Mouse (Mus musculus): ENCODE results near the gene Spesp1. TPM values are rescaled to one million over a fixed set of nuclear protein-coding genes. Genes with fewer than 3 reads are reported as not detected.

Spesp1 gene
- polyA plus RNA-seq, 1 experiment from 2014 or later, result not detected

DNA sequence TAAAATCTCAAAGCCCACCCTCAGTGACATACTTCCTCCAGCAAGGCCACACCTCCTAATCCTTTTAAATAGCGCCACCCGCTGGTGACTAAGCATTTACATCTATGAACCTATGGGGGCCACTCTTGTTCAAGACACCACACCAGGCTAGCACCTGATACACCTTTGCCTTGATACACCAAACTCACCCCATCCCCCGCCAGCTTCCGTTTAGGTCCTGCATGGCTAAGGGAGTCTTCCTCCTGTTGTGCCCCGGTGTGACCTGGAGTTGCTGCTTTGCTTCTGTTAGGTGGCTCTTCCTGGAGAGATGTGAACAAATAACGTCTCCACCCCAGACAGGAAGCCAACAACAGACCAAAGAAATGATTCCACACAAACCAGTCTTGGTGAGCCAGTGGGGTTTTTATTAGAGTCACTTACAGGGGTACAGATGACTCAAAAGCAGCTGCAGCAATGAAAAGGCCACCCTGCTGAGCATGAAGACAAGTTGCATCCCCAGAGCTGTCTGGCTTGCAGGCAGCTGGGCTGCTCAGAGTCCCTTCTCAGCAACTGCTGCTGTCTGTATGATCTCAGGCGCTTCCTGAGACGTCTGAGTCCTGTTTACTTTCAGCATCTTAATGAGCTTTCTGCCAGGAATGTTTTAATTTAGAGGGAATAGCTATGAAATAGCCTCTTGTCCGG is 26.0 kb downstream of the Spesp1 start:
- Histone ChIP-seq H3K4me1 (ENCODE audit: control insufficient read depth, insufficient read depth, low read length) (peaks cover 8% of the 10 kb centered on the region), H3K27me3 (ENCODE audit: control insufficient read depth, insufficient read depth, low read length) (no peaks in the 10 kb centered on the region), H3K9me3 (replicated peaks; ENCODE audit: control insufficient read depth, low read length) (peaks cover 3% of the 10 kb centered on the region; the same call in 1 of the 2 replicates), H3K4me3 (replicated peaks; ENCODE audit: low read length) (no peak overlapping the region), H3K36me3 (ENCODE audit: control insufficient read depth, insufficient read depth, low read length) (no peaks in the 10 kb centered on the region), H3K9ac (ENCODE audit: low read length) (no peak overlapping the region), H3K27ac (ENCODE audit: low read length) (peak overlapping the region; percentile 64; the same call in 1 of the 2 replicates), H3K4me2 (ENCODE audit: low read depth, low read length) (no peak overlapping the region)
- no peak for ATAC-seq (ENCODE audit: insufficient read depth, low FRiP score)
- 56% methylated on average over 9 of the region's 9 CpGs for WGBS

GRCm38 (mm10) chr9:62253736-62254443 is 28.1 kb downstream of the Spesp1 start:
- H3K27ac ChIP-seq (ENCODE audit: low read length), result no peak overlapping the region
- no peak overlapping the region for H3K9ac ChIP-seq (ENCODE audit: low read length)
- WGBS, result 14% methylated on average over 3 of the region's 3 CpGs
- no peak overlapping the region for H3K4me2 ChIP-seq (ENCODE audit: low read depth, low read length)
- peaks cover 8% of the 10 kb centered on the region for H3K4me1 ChIP-seq (ENCODE audit: control insufficient read depth, insufficient read depth, low read length)
- no peak for ATAC-seq (ENCODE audit: insufficient read depth, low FRiP score)
- H3K27me3 ChIP-seq (ENCODE audit: control insufficient read depth, insufficient read depth, low read length), result no peaks in the 10 kb centered on the region
- H3K9me3 ChIP-seq (replicated peaks; ENCODE audit: control insufficient read depth, low read length), result peaks cover under 1% of the 10 kb centered on the region; the same call in 1 of the 2 replicates
- H3K4me3 ChIP-seq (replicated peaks; ENCODE audit: low read length), result no peak overlapping the region
- H3K36me3 ChIP-seq (ENCODE audit: control insufficient read depth, insufficient read depth, low read length), result no peaks in the 10 kb centered on the region

- Histone ChIP-seq H3K36me3 (ENCODE audit: control insufficient read depth, insufficient read depth, low read length) (no peaks in the 10 kb centered on the region), H3K9me3 (replicated peaks; ENCODE audit: control insufficient read depth, low read length) (no peaks in the 10 kb centered on the region), H3K27ac (ENCODE audit: low read length) (no peak overlapping the region), H3K4me2 (ENCODE audit: low read depth, low read length) (no peak overlapping the region), H3K4me3 (replicated peaks; ENCODE audit: low read length) (no peak overlapping the region), H3K27me3 (ENCODE audit: control insufficient read depth, insufficient read depth, low read length) (no peaks in the 10 kb centered on the region), H3K4me1 (ENCODE audit: control insufficient read depth, insufficient read depth, low read length) (0 out of 2 replicates have a peak, but pooled peaks cover 7% of the 10 kb centered on the region), H3K9ac (ENCODE audit: low read length) (no peak overlapping the region)
- ATAC-seq (ENCODE audit: insufficient read depth, low FRiP score), result no peak
- 86% methylated on average over 4 of the region's 4 CpGs for WGBS
These were observed 31.7 kb downstream of the Spesp1 start for GRCm38 (mm10) chr9:62250296-62250695.

DNA sequence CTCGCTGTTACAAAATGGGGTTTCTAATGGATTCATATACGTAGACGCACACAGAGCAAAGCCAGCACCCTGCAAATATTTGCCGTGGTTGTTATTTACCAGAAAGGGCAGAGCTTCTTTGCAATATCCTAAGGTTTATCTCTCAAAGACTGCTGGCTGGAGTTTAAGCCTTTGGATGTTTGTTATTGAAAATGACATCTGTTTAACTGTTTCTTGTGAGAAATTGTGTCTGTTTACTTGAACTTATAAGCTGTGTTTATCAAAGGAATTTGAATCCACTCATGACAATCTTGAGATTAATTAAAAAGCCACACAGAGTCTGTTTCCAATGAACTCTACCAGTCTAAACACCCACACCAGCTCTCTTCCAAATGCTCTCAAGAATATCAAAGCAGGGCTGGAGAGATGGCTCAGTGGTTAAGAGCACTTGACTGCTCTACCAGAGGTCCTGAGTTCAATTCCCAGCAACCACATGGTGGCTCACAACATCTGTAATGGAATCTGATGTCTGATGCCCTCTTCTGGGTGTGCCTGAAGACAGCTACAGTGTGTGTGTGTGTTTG is 35.5 kb downstream of the Spesp1 start:
- H3K27me3 ChIP-seq (ENCODE audit: control insufficient read depth, insufficient read depth, low read length), result no peaks in the 10 kb centered on the region
- no peaks in the 10 kb centered on the region for H3K9me3 ChIP-seq (replicated peaks; ENCODE audit: control insufficient read depth, low read length)
- peak overlapping the region; percentile 42 for H3K4me2 ChIP-seq (ENCODE audit: low read depth, low read length)
- no peak overlapping the region for H3K9ac ChIP-seq (ENCODE audit: low read length)
- H3K36me3 ChIP-seq (ENCODE audit: control insufficient read depth, insufficient read depth, low read length), result no peaks in the 10 kb centered on the region
- H3K4me3 ChIP-seq (replicated peaks; ENCODE audit: low read length), result no peak overlapping the region
- WGBS, result 23% methylated on average over 4 of the region's 4 CpGs
- 0 out of 2 replicates have a peak, but pooled peaks have one; percentile 23 for ATAC-seq (ENCODE audit: insufficient read depth, low FRiP score)
- 0 out of 2 replicates have a peak, but pooled peaks cover 9% of the 10 kb centered on the region for H3K4me1 ChIP-seq (ENCODE audit: control insufficient read depth, insufficient read depth, low read length)
- H3K27ac ChIP-seq (ENCODE audit: low read length), result peak overlapping the region; percentile 60

DNA sequence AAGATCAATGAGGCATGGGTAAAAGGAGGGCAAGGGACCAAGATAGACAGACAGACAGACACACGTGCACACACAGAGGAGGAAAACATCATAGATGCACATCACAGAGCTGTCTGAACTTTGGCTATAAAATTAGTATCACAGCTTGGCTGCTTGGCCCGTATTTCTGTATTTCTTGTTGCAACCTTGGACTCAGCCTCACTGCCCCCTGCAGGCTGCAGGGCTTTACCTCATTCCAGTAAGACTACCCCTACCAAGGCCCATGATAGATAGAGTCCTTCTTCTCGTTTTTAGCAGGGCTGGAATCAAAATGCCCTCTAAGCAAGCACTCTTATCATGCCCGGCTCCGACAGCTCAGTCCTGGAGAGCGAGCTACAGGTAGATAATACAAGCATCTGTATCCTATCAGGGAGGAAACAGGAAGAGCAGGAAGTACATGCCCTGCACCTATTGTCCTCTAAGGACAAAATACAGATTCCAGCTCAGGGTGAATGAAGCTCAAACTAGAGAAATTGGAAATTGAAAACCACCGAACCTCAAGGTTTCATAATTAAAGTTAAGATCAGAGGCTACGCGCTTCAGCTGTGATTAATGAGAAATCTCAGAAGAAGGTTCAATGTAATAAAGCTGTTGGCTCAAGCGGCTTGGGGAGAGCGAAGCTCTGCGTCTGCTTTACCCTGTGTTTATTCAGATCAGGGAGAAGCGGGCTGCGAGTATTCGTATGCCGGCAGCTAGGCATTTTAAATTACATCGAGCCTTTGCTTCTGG is 36.2 kb downstream of the Spesp1 start:
- Histone ChIP-seq H3K4me2 (ENCODE audit: low read depth, low read length) (peak overlapping the region; percentile 42), H3K4me1 (ENCODE audit: control insufficient read depth, insufficient read depth, low read length) (0 out of 2 replicates have a peak, but pooled peaks cover 9% of the 10 kb centered on the region), H3K9ac (ENCODE audit: low read length) (no peak overlapping the region), H3K4me3 (replicated peaks; ENCODE audit: low read length) (no peak overlapping the region), H3K27me3 (ENCODE audit: control insufficient read depth, insufficient read depth, low read length) (no peaks in the 10 kb centered on the region), H3K36me3 (ENCODE audit: control insufficient read depth, insufficient read depth, low read length) (no peaks in the 10 kb centered on the region), H3K27ac (ENCODE audit: low read length) (peak overlapping the region; percentile 60), H3K9me3 (replicated peaks; ENCODE audit: control insufficient read depth, low read length) (no peaks in the 10 kb centered on the region)
- 0 out of 2 replicates have a peak, but pooled peaks have one; percentile 3 for ATAC-seq (ENCODE audit: insufficient read depth, low FRiP score)
- WGBS, result 23% methylated on average over 17 of the region's 17 CpGs

GRCm38 (mm10) chr9:62244612-62245010 is 37.4 kb downstream of the Spesp1 start:
- ATAC-seq (ENCODE audit: insufficient read depth, low FRiP score), result peak; percentile 22; the same call in 1 of the 2 replicates
- Histone ChIP-seq H3K4me1 (ENCODE audit: control insufficient read depth, insufficient read depth, low read length) (0 out of 2 replicates have a peak, but pooled peaks cover 9% of the 10 kb centered on the region), H3K27me3 (ENCODE audit: control insufficient read depth, insufficient read depth, low read length) (no peaks in the 10 kb centered on the region), H3K27ac (ENCODE audit: low read length) (no peak overlapping the region), H3K4me3 (replicated peaks; ENCODE audit: low read length) (no peak overlapping the region), H3K9ac (ENCODE audit: low read length) (no peak overlapping the region), H3K9me3 (replicated peaks; ENCODE audit: control insufficient read depth, low read length) (no peaks in the 10 kb centered on the region), H3K36me3 (ENCODE audit: control insufficient read depth, insufficient read depth, low read length) (no peaks in the 10 kb centered on the region), H3K4me2 (ENCODE audit: low read depth, low read length) (no peak overlapping the region)
- 35% methylated on average over 3 of the region's 3 CpGs for WGBS

DNA sequence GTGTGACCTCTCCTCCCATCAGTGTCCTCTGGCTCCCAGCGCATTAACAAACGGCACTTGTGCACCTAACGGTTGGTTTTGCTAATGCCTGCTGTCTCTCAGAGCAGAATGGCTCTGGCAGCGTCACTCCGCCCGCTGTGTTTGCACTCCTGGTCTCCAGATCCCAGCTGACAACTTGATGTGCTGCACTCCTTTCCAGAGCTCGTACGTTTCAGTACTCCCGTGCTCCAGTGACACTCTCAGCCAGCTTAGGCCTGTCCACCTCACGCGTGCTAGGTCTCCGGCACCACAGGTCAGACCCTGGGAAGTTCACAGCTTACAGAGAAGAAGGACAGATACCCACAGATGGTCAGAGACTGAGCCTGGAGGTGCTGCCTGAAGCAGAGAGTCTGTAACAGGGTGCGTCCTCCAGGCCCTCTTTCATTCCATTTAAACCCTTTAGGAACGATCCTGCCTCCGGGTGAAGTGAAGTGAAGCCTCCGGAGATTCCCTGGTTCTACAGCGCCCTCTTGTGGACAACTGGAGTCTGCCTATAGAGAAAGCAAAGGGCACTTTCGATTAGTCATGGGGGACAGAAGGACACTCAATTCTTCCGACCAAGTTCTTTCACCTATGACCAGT is 37.9 kb downstream of the Spesp1 start:
- peak; percentile 49; the same call in 1 of the 2 replicates for ATAC-seq (ENCODE audit: insufficient read depth, low FRiP score)
- Histone ChIP-seq H3K27ac (ENCODE audit: low read length) (no peak overlapping the region), H3K27me3 (ENCODE audit: control insufficient read depth, insufficient read depth, low read length) (no peaks in the 10 kb centered on the region), H3K9ac (ENCODE audit: low read length) (peak overlapping the region; percentile 41; the same call in 1 of the 2 replicates), H3K4me3 (replicated peaks; ENCODE audit: low read length) (no peak overlapping the region; the same call in 1 of the 2 replicates), H3K4me1 (ENCODE audit: control insufficient read depth, insufficient read depth, low read length) (0 out of 2 replicates have a peak, but pooled peaks cover 9% of the 10 kb centered on the region), H3K4me2 (ENCODE audit: low read depth, low read length) (peak overlapping the region; percentile 37; the same call in 1 of the 2 replicates), H3K36me3 (ENCODE audit: control insufficient read depth, insufficient read depth, low read length) (no peaks in the 10 kb centered on the region), H3K9me3 (replicated peaks; ENCODE audit: control insufficient read depth, low read length) (no peaks in the 10 kb centered on the region)
- 22% methylated on average over 19 of the region's 19 CpGs for WGBS

- ATAC-seq (ENCODE audit: insufficient read depth, low FRiP score), result no peak
- no peak overlapping the region for H3K27ac ChIP-seq (ENCODE audit: low read length)
- no peak overlapping the region for H3K4me3 ChIP-seq (replicated peaks; ENCODE audit: low read length)
- no peaks in the 10 kb centered on the region for H3K27me3 ChIP-seq (ENCODE audit: control insufficient read depth, insufficient read depth, low read length)
- WGBS, result 53% methylated on average over 10 of the region's 10 CpGs
- H3K9ac ChIP-seq (ENCODE audit: low read length), result no peak overlapping the region
- no peaks in the 10 kb centered on the region for H3K9me3 ChIP-seq (replicated peaks; ENCODE audit: control insufficient read depth, low read length)
- H3K36me3 ChIP-seq (ENCODE audit: control insufficient read depth, insufficient read depth, low read length), result no peaks in the 10 kb centered on the region
- no peak overlapping the region for H3K4me2 ChIP-seq (ENCODE audit: low read depth, low read length)
- no peaks in the 10 kb centered on the region for H3K4me1 ChIP-seq (ENCODE audit: control insufficient read depth, insufficient read depth, low read length)
These were observed 42.0 kb downstream of the Spesp1 start for GRCm38 (mm10) chr9:62240036-62240435.

Data from stomach, embryonic 16.5 days (tissue).